Mouse (Mus musculus) ES-Bruce4 (cell line): ENCODE results near the gene Zpbp2.

Source experiments
- CTCF ChIP-seq: IDR thresholded peaks from one replicate; pipeline ENCODE4 v1.8.1; 2011; ENCODE audit warnings: low read depth, low read length
- EP300 ChIP-seq: IDR thresholded peaks from 2 replicates; pipeline ENCODE4 v1.6.1; 2011; ENCODE audit warnings: low read depth, low read length; ENCODE audit not compliant: insufficient read depth
- POLR2A ChIP-seq: IDR thresholded peaks from one replicate; pipeline ENCODE4 v1.8.1; 2011; ENCODE audit warnings: low read length; ENCODE audit not compliant: insufficient read depth

DNA sequence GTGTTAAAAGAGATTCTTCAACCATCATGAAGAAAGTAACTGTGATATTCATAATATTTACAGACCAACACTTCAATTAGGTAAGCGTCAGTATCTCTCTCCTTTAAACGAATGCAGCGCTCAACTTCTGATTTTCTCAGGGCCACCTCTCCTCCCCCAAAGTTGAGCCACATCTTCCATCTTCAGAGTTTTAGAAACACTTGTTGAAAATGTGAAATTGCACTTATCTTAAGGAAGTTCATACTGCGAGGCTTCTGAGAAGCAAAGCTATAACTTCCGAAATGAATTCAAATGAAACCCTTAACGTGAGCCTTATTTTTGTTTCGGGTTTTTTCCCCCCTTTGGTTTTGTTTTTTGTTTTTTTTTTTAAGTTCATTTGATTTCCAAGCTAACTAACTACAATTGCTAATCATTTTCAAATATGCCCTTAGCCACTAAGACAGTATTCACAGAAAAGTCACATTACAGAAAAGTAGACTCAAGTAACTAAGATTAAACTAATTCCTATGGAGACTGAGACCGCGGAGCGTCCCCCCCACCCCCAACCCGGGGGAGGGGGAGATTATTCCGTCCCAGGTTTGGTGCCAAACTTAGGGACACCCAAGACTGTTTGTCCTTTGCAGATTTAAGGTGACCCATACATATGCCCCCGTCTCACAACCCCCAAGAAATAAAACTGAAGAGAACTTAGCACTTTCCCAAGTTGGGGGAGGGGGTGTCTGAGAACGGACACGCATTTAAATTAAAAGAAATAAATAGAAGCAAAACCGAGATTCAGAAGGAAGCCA is 5.8 kb upstream of the Zpbp2 start:
- TF ChIP-seq CTCF (no peak), EP300 (no peak), POLR2A (no peak)
